Mouse (Mus musculus) layer of hippocampus, postnatal 36 days (tissue): Measurements from ENCODE around the gene Trim30c. TPM values are rescaled to one million over a fixed set of nuclear protein-coding genes. Genes with fewer than 3 reads are reported as not detected.
"Not testable (repeated sequence)": the region's sequence is repeated elsewhere in the genome, so short reads cannot be mapped to it uniquely, and the experiment has no call there.

Experiments used
- DNase-seq, 2 experiments: peaks; one replicate each; pipeline ENCODE4 v3.0.0; 2022
- total RNA-seq, 2 experiments: library from RNA; stranded (reverse); gene quantifications; 2 replicates each; pipeline ENCODE4 v1.2.3; 2021

Gene Trim30c
- total RNA-seq, result under 1 TPM in 1 of 2 experiments, not detected in 1; 0.20 TPM

GRCm38 (mm10) chr7:104400698-104401097 is at the start of gene Trim30c:
Trim30c (minus strand) TSS chr7:104400837.
- no peak for DNase-seq

- no peak for DNase-seq
Observed at GRCm38 (mm10) chr7:104445961-104446645, 45.5 kb upstream of the Trim30c start.

GRCm38 (mm10) chr7:104404460-104404950 is 3.9 kb upstream of the Trim30c start:
- DNase-seq, result no peak

GRCm38 (mm10) chr7:104401140-104401539 is 503 bp upstream of the Trim30c start:
- DNase-seq, result no peak

GRCm38 (mm10) chr7:104398492-104398891 is 2.1 kb downstream of the Trim30c start:
- DNase-seq, result no peak

GRCm38 (mm10) chr7:104369736-104370414 is 30.8 kb downstream of the Trim30c start, which contains the start of gene Trim30b:
Trim30b (minus strand) TSS chr7:104369884.
- no peak for DNase-seq

- DNase-seq, result no peak
Observed at GRCm38 (mm10) chr7:104366339-104366738, 34.3 kb downstream of the Trim30c start.

GRCm38 (mm10) chr7:104353600-104353967 is 47.1 kb downstream of the Trim30c start:
- no peak for DNase-seq

GRCm38 (mm10) chr7:104352717-104353599 is 47.7 kb downstream of the Trim30c start, which contains the start of gene Trim12c:
Trim12c (minus strand) TSS chr7:104353362.
- no peak for DNase-seq

- DNase-seq, result not testable (repeated sequence)
Observed at GRCm38 (mm10) chr7:104348043-104348442, 52.6 kb downstream of the Trim30c start.

GRCm38 (mm10) chr7:104340744-104341143 is 59.9 kb downstream of the Trim30c start:
- not testable (repeated sequence) for DNase-seq

- DNase-seq, result not testable (repeated sequence)
Observed at GRCm38 (mm10) chr7:104335547-104335946, 65.1 kb downstream of the Trim30c start.

Other genes starting within 250 kb of the Trim30c start
- not detected for gene Olfm5, start 236.0 kb downstream of the Trim30c start, total RNA-seq
- under 1 TPM; 0.27 to 0.30 TPM for gene Olfr648, start 217.4 kb downstream of the Trim30c start, total RNA-seq
- gene Olfr649, start 204.9 kb downstream of the Trim30c start, total RNA-seq, result not detected
- under 1 TPM in 1 of 2 experiments, not detected in 1; 0.22 TPM for gene Trim6, start 182.0 kb downstream of the Trim30c start, total RNA-seq
- gene Trim34a, start 156.4 kb downstream of the Trim30c start, total RNA-seq, result 1 to 10 TPM; 1.4 to 2.2 TPM
- gene Trim5, start 112.7 kb downstream of the Trim30c start, total RNA-seq, result under 1 TPM; 0.47 to 0.68 TPM
- 1 to 10 TPM; 1.8 to 2.5 TPM for gene Trim12a, start 85.4 kb downstream of the Trim30c start, total RNA-seq
- gene Trim34b, start 71.4 kb downstream of the Trim30c start, total RNA-seq, result not detected
- 1 to 10 TPM; 1.4 to 1.8 TPM for gene Trim12c, start 47.5 kb downstream of the Trim30c start, total RNA-seq
- not detected for gene Trim30b, start 31.0 kb downstream of the Trim30c start, total RNA-seq
- gene Trim30a, start 64.4 kb upstream of the Trim30c start, total RNA-seq, result under 1 TPM; 0.47 to 0.51 TPM
- under 1 TPM in 1 of 2 experiments, not detected in 1; 0.27 TPM for gene Trim30d, start 107.0 kb upstream of the Trim30c start, total RNA-seq
- not detected for gene Olfr651, start 149.3 kb upstream of the Trim30c start, total RNA-seq
- not detected for gene Olfr652, start 160.1 kb upstream of the Trim30c start, total RNA-seq
- gene Olfr653, start 176.5 kb upstream of the Trim30c start, total RNA-seq, result not detected
- not detected for gene Olfr654, start 186.2 kb upstream of the Trim30c start, total RNA-seq
- not detected for gene Olfr655, start 200.9 kb upstream of the Trim30c start, total RNA-seq
- not detected for gene Olfr656, start 213.1 kb upstream of the Trim30c start, total RNA-seq
- not detected for gene Olfr657, start 224.0 kb upstream of the Trim30c start, total RNA-seq
- not detected for gene Olfr658, start 246.5 kb upstream of the Trim30c start, total RNA-seq